Mouse (Mus musculus): ENCODE results near the gene Palm. TPM values are rescaled to one million over a fixed set of nuclear protein-coding genes. Genes with fewer than 3 reads are reported as not detected.

Palm gene
- polyA plus RNA-seq, 1 experiment from 2014 or later: 184 TPM

- H3K27me3 ChIP-seq: peaks cover 4% of the 10 kb centered on the region; the same call in 1 of the 2 replicates
- H3K9ac ChIP-seq: no peak within 1 kb of the TSS
- H3K4me2 ChIP-seq: no peak within 1 kb of the TSS
- no peak for ATAC-seq (ENCODE audit: low FRiP score)
- H3K4me1 ChIP-seq: peaks cover 20% of the 10 kb centered on the region
- WGBS: 87% methylated on average over 4 of the region's 4 CpGs
- H3K9me3 ChIP-seq: no peaks in the 10 kb centered on the region
- H3K36me3 ChIP-seq (replicated peaks): no peaks in the 10 kb centered on the region; the same call in 1 of the 2 replicates
- no peak within 1 kb of the TSS for H3K27ac ChIP-seq
- no peak within 1 kb of the TSS for H3K4me3 ChIP-seq (replicated peaks)
Observed at GRCm38 (mm10) chr10:79790861-79791260, 2.5 kb upstream of the Palm start, which contains the start of gene Prss57. Gene Prss57 (minus strand): TSS chr10:79790961.

GRCm38 (mm10) chr10:79792339-79793040 is 882 bp upstream of the Palm start:
- Histone ChIP-seq H3K27ac (no peak overlapping the region), H3K36me3 (replicated peaks) (no peaks in the 10 kb centered on the region; the same call in 1 of the 2 replicates)

GRCm38 (mm10) chr10:79793738-79794490 is 542 bp downstream of the Palm start:
- H3K4me3 ChIP-seq (replicated peaks): peak overlapping the region; percentile 95
- 0 out of 2 replicates have a peak, but pooled peaks cover 4% of the 10 kb centered on the region for H3K27me3 ChIP-seq
- peaks cover 40% of the 10 kb centered on the region for H3K4me1 ChIP-seq
- WGBS: under 1% methylated on average over 38 of the region's 38 CpGs
- H3K9me3 ChIP-seq: no peaks in the 10 kb centered on the region
- peak; percentile 41 for ATAC-seq (ENCODE audit: low FRiP score)
- no peaks in the 10 kb centered on the region; the same call in 1 of the 2 replicates for H3K36me3 ChIP-seq (replicated peaks)
- H3K4me2 ChIP-seq: peak overlapping the region; percentile 86
- H3K9ac ChIP-seq: peak overlapping the region; percentile 98
- peak overlapping the region; percentile 90 for H3K27ac ChIP-seq

More at GRCm38 (mm10) chr10:79792339-79793040, 882 bp upstream of the Palm start:
- Histone ChIP-seq H3K4me2 (no peak overlapping the region), H3K27me3 (0 out of 2 replicates have a peak, but pooled peaks cover 4% of the 10 kb centered on the region), H3K4me1 (peaks cover 32% of the 10 kb centered on the region), H3K9me3 (no peaks in the 10 kb centered on the region), H3K4me3 (replicated peaks) (no peak overlapping the region; the same call in 1 of the 2 replicates), H3K9ac (no peak overlapping the region)
- 86% methylated on average over 5 of the region's 5 CpGs for WGBS
- no peak for ATAC-seq (ENCODE audit: low FRiP score)

- Histone ChIP-seq H3K36me3 (replicated peaks) (peaks cover 4% of the 10 kb centered on the region), H3K27me3 (no peaks in the 10 kb centered on the region), H3K9me3 (no peaks in the 10 kb centered on the region), H3K4me3 (replicated peaks) (peak overlapping the region; percentile 95), H3K4me2 (peak overlapping the region; percentile 86), H3K27ac (peak overlapping the region; percentile 90), H3K9ac (peak overlapping the region; percentile 98), H3K4me1 (peaks cover 40% of the 10 kb centered on the region)
- peak; percentile 20; the same call in 1 of the 2 replicates for ATAC-seq (ENCODE audit: low FRiP score)
- WGBS: 3% methylated on average over 10 of the region's 10 CpGs
Observed at GRCm38 (mm10) chr10:79794491-79794931, 1.1 kb downstream of the Palm start.

GRCm38 (mm10) chr10:79795905-79796304 is 2.5 kb downstream of the Palm start:
- H3K4me2 ChIP-seq: no peak overlapping the region
- H3K4me3 ChIP-seq (replicated peaks): no peak overlapping the region
- peaks cover 49% of the 10 kb centered on the region for H3K4me1 ChIP-seq
- no peak overlapping the region for H3K9ac ChIP-seq
- H3K36me3 ChIP-seq (replicated peaks): peaks cover 14% of the 10 kb centered on the region
- no peak for ATAC-seq (ENCODE audit: low FRiP score)
- 99% methylated on average over 3 of the region's 3 CpGs for WGBS
- H3K9me3 ChIP-seq: no peaks in the 10 kb centered on the region
- no peaks in the 10 kb centered on the region for H3K27me3 ChIP-seq
- no peak overlapping the region for H3K27ac ChIP-seq

- H3K4me1 ChIP-seq: peaks cover 62% of the 10 kb centered on the region
- WGBS: 61% methylated on average over 15 of the region's 15 CpGs
- peaks cover 14% of the 10 kb centered on the region for H3K36me3 ChIP-seq (replicated peaks)
- ATAC-seq (ENCODE audit: low FRiP score): no peak
- H3K9me3 ChIP-seq: no peaks in the 10 kb centered on the region
- no peaks in the 10 kb centered on the region for H3K27me3 ChIP-seq
- H3K27ac ChIP-seq: 0 out of 2 replicates have a peak overlapping the region, but pooled peaks have one; percentile 42
- H3K4me2 ChIP-seq: peak overlapping the region; percentile 31
- no peak overlapping the region for H3K4me3 ChIP-seq (replicated peaks)
- H3K9ac ChIP-seq: no peak overlapping the region
Observed at GRCm38 (mm10) chr10:79797326-79797725, 4.0 kb downstream of the Palm start.

GRCm38 (mm10) chr10:79798289-79798928 is 5.0 kb downstream of the Palm start:
- Histone ChIP-seq H3K9ac (no peak overlapping the region), H3K4me3 (replicated peaks) (no peak overlapping the region), H3K27ac (no peak overlapping the region), H3K36me3 (replicated peaks) (peaks cover 14% of the 10 kb centered on the region), H3K9me3 (no peaks in the 10 kb centered on the region), H3K4me2 (no peak overlapping the region), H3K27me3 (no peaks in the 10 kb centered on the region), H3K4me1 (peaks cover 69% of the 10 kb centered on the region)
- ATAC-seq (ENCODE audit: low FRiP score): no peak
- WGBS: 93% methylated on average over 12 of the region's 12 CpGs

GRCm38 (mm10) chr10:79800508-79800907 is 7.1 kb downstream of the Palm start:
- no peaks in the 10 kb centered on the region for H3K27me3 ChIP-seq
- H3K4me2 ChIP-seq: no peak overlapping the region
- no peaks in the 10 kb centered on the region for H3K9me3 ChIP-seq
- no peak for ATAC-seq (ENCODE audit: low FRiP score)
- WGBS: 85% methylated on average over 11 of the region's 11 CpGs
- H3K36me3 ChIP-seq (replicated peaks): peaks cover 14% of the 10 kb centered on the region
- H3K4me1 ChIP-seq: peaks cover 74% of the 10 kb centered on the region
- no peak overlapping the region for H3K9ac ChIP-seq
- no peak overlapping the region for H3K4me3 ChIP-seq (replicated peaks)
- H3K27ac ChIP-seq: peak overlapping the region; percentile 42

GRCm38 (mm10) chr10:79801837-79802236 is 8.5 kb downstream of the Palm start:
- 33% methylated on average over 3 of the region's 3 CpGs for WGBS

GRCm38 (mm10) chr10:79802331-79802971 is 9.1 kb downstream of the Palm start:
- Histone ChIP-seq H3K27ac (peak overlapping the region; percentile 93), H3K27me3 (no peaks in the 10 kb centered on the region), H3K9me3 (no peaks in the 10 kb centered on the region), H3K36me3 (replicated peaks) (peaks cover 21% of the 10 kb centered on the region; the same call in 1 of the 2 replicates), H3K4me2 (peak overlapping the region; percentile 28), H3K9ac (peak overlapping the region; percentile 25), H3K4me3 (replicated peaks) (no peak overlapping the region), H3K4me1 (peaks cover 75% of the 10 kb centered on the region)
- 33% methylated on average over 11 of the region's 11 CpGs for WGBS
- ATAC-seq (ENCODE audit: low FRiP score): no peak

More at GRCm38 (mm10) chr10:79801837-79802236, 8.5 kb downstream of the Palm start:
- Histone ChIP-seq H3K4me3 (replicated peaks) (no peak overlapping the region), H3K9ac (no peak overlapping the region), H3K36me3 (replicated peaks) (peaks cover 15% of the 10 kb centered on the region; the same call in 1 of the 2 replicates), H3K27ac (peak overlapping the region; percentile 93), H3K4me2 (peak overlapping the region; percentile 28), H3K9me3 (no peaks in the 10 kb centered on the region), H3K27me3 (no peaks in the 10 kb centered on the region), H3K4me1 (peaks cover 81% of the 10 kb centered on the region)
- no peak for ATAC-seq (ENCODE audit: low FRiP score)

- WGBS: 2% methylated on average over 29 of the region's 29 CpGs
- Histone ChIP-seq H3K9me3 (no peaks in the 10 kb centered on the region), H3K36me3 (replicated peaks) (peaks cover 35% of the 10 kb centered on the region), H3K4me3 (replicated peaks) (peak overlapping the region; percentile 30), H3K27ac (peak overlapping the region; percentile 93), H3K27me3 (no peaks in the 10 kb centered on the region), H3K4me1 (peaks cover 69% of the 10 kb centered on the region), H3K9ac (peak overlapping the region; percentile 36), H3K4me2 (peak overlapping the region; percentile 72)
- ATAC-seq (ENCODE audit: low FRiP score): peak; percentile 96
Observed at GRCm38 (mm10) chr10:79803716-79804323, 10.4 kb downstream of the Palm start.
